Mouse (Mus musculus) hindbrain, embryonic 14.5 days (tissue): Measurements from ENCODE around the gene Muc5b. TPM values are rescaled to one million over a fixed set of nuclear protein-coding genes. Genes with fewer than 3 reads are reported as not detected.

ENCODE experiments used
- ATAC-seq: fragments of 200-750 bp; cut with Nextera tagmentation; 2 replicates; pipeline ENCODE4 v1.8.0; 2017; ENCODE audit warnings: moderate number of reproducible peaks, mild to moderate bottlenecking, moderate TSS enrichment, moderate library complexity; ENCODE audit not compliant: low FRiP score
- DNase-seq: peaks from one replicate; pipeline ENCODE4 v3.0.0-alpha.2; 2015; ENCODE audit warnings: low spot score
- H3K27ac ChIP-seq: fragments of 300-500 bp; sonication (generic); 2 replicates; pipeline ENCODE4 v1.5.1; 2014; ENCODE audit warnings: mild to moderate bottlenecking, moderate library complexity
- H3K27me3 ChIP-seq: fragments of 300-500 bp; sonication (generic); 2 replicates; pipeline ENCODE4 v1.6.1; 2014; ENCODE audit warnings: mild to moderate bottlenecking, low read length, mixed read lengths; ENCODE audit not compliant: control insufficient read depth, insufficient read depth
- H3K36me3 ChIP-seq: fragments of 300-500 bp; sonication (generic); replicated peaks from 2 replicates; pipeline ENCODE4 v1.6.1; 2014; ENCODE audit not compliant: control insufficient read depth, insufficient read depth
- H3K4me1 ChIP-seq: fragments of 300-500 bp; sonication (generic); replicated peaks from 2 replicates; pipeline ENCODE4 v1.6.1; 2014; ENCODE audit warnings: antibody characterized with exemption, low read length, mixed read lengths; ENCODE audit not compliant: control insufficient read depth, insufficient read depth
- H3K4me2 ChIP-seq: fragments of 300-500 bp; sonication (generic); replicated peaks from 2 replicates; pipeline ENCODE4 v1.6.1; 2014; ENCODE audit warnings: mild to moderate bottlenecking, moderate library complexity
- H3K4me3 ChIP-seq: fragments of 300-500 bp; sonication (generic); replicated peaks from 2 replicates; pipeline ENCODE4 v1.5.1; 2014; ENCODE audit warnings: mild to moderate bottlenecking, low read length
- H3K9ac ChIP-seq: fragments of 300-500 bp; sonication (generic); 2 replicates; pipeline ENCODE4 v1.6.1; 2014
- H3K9me3 ChIP-seq: fragments of 300-500 bp; sonication (generic); 2 replicates; pipeline ENCODE4 v1.6.1; 2016; ENCODE audit warnings: low read length; ENCODE audit not compliant: control insufficient read depth
- WGBS: fragments of 180-500 bp; shearing (Covaris S2); extraction: QIAGEN DNeasy Blood & Tissue Kit; methylation state at CpG from one replicate; pipeline ENCODE4 v1.1.7; 2014; 5-methylcytosine and 5-hydroxymethylcytosine counted together
- polyA plus RNA-seq: library from polyadenylated mRNA; unstranded; fragments of >200 nt; fragmentation: Nextera tagmentation; extraction: Ambion mirVana; gene quantifications from 2 replicates; pipeline ENCODE4 v1.2.1, GENCODE M21; 2014

Muc5b gene
- polyA plus RNA-seq, 1 experiment from 2014 or later, result 0.03 TPM

DNA sequence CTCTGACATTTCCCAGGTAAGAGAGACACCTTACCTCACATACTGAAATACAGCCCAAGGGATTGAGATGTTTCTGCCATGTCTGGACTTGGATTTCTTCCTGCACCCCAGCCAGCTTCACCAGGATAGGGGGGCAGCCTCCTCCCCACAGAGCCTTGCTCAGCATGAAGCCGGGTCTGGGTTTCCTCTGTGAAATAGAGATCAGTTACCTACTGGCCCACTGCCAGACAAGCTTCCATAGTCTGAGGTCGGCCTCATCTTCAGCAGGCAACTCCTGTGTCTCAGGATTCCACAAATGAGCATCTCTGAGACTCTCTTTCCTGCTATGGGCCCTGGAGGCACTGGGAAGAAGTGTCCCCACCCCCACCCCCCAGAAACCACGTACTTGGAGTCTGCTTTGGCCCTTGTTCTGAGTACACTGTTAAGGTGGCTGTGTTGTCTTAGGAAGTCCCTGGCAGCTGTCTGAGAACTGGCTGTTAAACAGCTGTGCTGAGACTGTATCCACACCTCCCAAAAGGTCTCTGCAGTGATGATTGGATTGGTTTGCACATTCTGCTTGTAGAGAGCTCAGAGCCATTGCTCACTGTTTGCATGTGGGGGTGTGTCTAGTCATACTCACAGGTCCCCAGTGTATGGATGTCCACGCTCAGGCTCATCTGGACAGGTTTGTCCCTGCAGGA lies 16.1 kb upstream of the Muc5b start:
- DNase-seq, result no peak
- ATAC-seq, result no peak
- no peak overlapping the region for H3K4me2 ChIP-seq
- no peaks in the 10 kb centered on the region for H3K9me3 ChIP-seq
- H3K36me3 ChIP-seq, result no peaks in the 10 kb centered on the region
- no peak overlapping the region for H3K27ac ChIP-seq
- WGBS, result 60% methylated on average over 4 of the region's 4 CpGs
- H3K4me3 ChIP-seq, result no peak overlapping the region
- no peaks in the 10 kb centered on the region for H3K27me3 ChIP-seq
- H3K4me1 ChIP-seq, result no peaks in the 10 kb centered on the region
- no peak overlapping the region for H3K9ac ChIP-seq

GRCm38 (mm10) chr7:141823699-141824098 lies 15.2 kb upstream of the Muc5b start:
- Histone ChIP-seq H3K9ac (no peak overlapping the region), H3K27me3 (no peaks in the 10 kb centered on the region), H3K4me2 (no peak overlapping the region), H3K4me1 (no peaks in the 10 kb centered on the region), H3K9me3 (no peaks in the 10 kb centered on the region), H3K4me3 (no peak overlapping the region), H3K27ac (no peak overlapping the region), H3K36me3 (no peaks in the 10 kb centered on the region)
- ATAC-seq (no peak), DNase-seq (no peak)
- WGBS, result 88% methylated on average over 6 of the region's 6 CpGs

DNA sequence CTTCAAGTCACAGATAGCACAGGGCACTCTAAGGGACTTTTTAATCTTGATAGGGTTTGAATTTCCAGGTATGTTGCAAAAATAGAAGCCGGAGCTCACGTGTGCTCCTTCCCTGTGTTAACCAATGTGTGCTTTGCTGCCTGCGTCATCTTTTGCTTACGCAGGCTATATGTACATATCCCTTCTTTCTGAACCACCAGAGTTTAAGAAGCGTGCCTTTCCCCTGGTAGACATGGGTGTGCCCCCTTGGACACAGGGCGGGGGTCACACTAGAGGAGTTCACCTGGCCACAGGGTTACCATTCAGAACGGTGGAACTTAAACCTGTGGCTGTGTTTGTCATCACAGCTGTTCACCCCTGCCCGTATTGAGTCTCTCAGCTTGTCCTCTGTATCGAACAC lies 14.5 kb upstream of the Muc5b start:
- Histone ChIP-seq H3K4me1 (no peaks in the 10 kb centered on the region), H3K4me3 (no peak overlapping the region), H3K9me3 (no peaks in the 10 kb centered on the region), H3K27ac (no peak overlapping the region), H3K4me2 (no peak overlapping the region), H3K9ac (no peak overlapping the region), H3K36me3 (no peaks in the 10 kb centered on the region), H3K27me3 (no peaks in the 10 kb centered on the region)
- no peak for DNase-seq
- ATAC-seq, result no peak
- 93% methylated on average over 9 of the region's 9 CpGs for WGBS

DNA sequence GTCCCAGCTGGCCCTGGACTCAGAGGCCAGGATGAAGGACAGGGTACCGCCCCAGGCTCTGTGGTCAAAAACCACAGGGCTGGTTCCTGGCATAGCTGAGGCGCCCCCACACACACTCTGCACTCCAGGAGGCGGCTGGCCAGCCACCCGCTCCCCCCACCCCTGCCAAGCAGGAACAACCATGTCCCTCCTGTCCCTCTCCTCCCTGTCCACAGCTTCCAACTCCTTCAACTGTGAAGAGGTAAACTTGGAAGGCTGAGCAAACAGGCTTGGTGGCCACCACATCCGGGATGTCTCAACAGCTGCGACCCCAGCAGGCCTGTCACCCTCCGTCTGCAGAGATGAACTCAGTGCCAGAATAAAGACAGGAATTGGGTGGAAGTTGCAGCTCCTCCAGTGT lies 2.9 kb upstream of the Muc5b start:
- no peak for ATAC-seq
- Histone ChIP-seq H3K27me3 (no peaks in the 10 kb centered on the region), H3K4me1 (no peaks in the 10 kb centered on the region), H3K4me2 (no peak overlapping the region), H3K27ac (no peak overlapping the region), H3K36me3 (no peaks in the 10 kb centered on the region), H3K9me3 (no peaks in the 10 kb centered on the region), H3K9ac (no peak overlapping the region), H3K4me3 (no peak overlapping the region)
- WGBS, result 80% methylated on average over 7 of the region's 7 CpGs
- DNase-seq, result no peak

DNA sequence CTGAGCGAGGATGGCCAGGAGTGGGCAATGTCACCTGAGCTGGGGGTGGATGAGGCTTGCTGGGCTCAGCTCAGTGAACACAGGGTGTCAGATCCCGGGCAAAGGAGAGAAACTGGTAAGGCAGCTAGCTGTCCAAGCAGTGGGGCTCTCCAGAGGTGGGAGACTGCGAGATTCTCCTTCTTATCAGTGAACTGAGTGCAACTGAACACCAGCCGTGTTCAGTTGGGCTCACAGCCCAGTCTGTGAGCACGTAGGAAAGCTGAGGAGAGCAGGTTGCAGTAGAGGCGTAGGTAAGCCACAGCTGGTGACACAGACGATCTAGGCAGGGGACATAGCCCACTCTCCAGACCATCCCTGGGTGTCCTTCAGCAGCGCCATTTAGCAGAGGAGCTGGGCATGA lies 2.4 kb upstream of the Muc5b start:
- H3K9ac ChIP-seq, result no peak overlapping the region
- no peak for DNase-seq
- 82% methylated on average over 8 of the region's 8 CpGs for WGBS
- no peaks in the 10 kb centered on the region for H3K36me3 ChIP-seq
- no peaks in the 10 kb centered on the region for H3K27me3 ChIP-seq
- no peaks in the 10 kb centered on the region for H3K9me3 ChIP-seq
- no peak overlapping the region for H3K4me2 ChIP-seq
- H3K4me3 ChIP-seq, result no peak overlapping the region
- ATAC-seq, result no peak
- no peaks in the 10 kb centered on the region for H3K4me1 ChIP-seq
- H3K27ac ChIP-seq, result no peak overlapping the region

GRCm38 (mm10) chr7:141840354-141840753 lies 1.5 kb downstream of the Muc5b start:
- Histone ChIP-seq H3K4me2 (no peak overlapping the region), H3K4me3 (no peak overlapping the region), H3K27me3 (no peaks in the 10 kb centered on the region), H3K9me3 (no peaks in the 10 kb centered on the region), H3K36me3 (no peaks in the 10 kb centered on the region), H3K9ac (no peak overlapping the region), H3K4me1 (no peaks in the 10 kb centered on the region), H3K27ac (no peak overlapping the region)
- no peak for DNase-seq
- no peak for ATAC-seq
- WGBS, result 91% methylated on average over 10 of the region's 10 CpGs

GRCm38 (mm10) chr7:141861046-141861445 lies 22.2 kb downstream of the Muc5b start:
- Histone ChIP-seq H3K9ac (no peak overlapping the region), H3K4me2 (no peak overlapping the region), H3K4me1 (no peaks in the 10 kb centered on the region), H3K27me3 (no peaks in the 10 kb centered on the region), H3K36me3 (no peaks in the 10 kb centered on the region), H3K9me3 (no peaks in the 10 kb centered on the region), H3K27ac (no peak overlapping the region), H3K4me3 (no peak overlapping the region)
- 82% methylated on average over 4 of the region's 4 CpGs for WGBS
- ATAC-seq, result no peak
- no peak for DNase-seq

DNA sequence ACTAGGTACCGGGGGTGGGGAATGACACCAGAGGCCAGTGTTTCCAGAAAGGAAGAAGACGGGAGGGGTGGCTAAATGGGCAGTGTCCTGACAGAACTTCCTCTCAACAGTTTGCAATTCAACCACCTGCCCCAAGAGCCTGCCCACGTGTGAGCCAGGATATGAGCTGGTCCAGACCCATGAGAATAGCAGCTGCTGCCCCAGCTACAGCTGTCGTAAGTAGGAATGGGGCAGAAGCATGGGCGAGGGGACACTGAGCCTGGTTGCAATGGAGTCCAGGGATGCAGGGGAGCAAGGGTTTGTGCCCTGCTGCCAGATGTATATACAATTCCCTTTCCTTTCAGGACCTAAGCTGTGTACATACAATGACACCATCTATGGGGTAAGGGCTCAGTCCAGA lies 30.8 kb downstream of the Muc5b start:
- no peaks in the 10 kb centered on the region for H3K27me3 ChIP-seq
- H3K4me3 ChIP-seq, result no peak overlapping the region
- DNase-seq (no peak), ATAC-seq (no peak)
- H3K4me2 ChIP-seq, result no peak overlapping the region
- H3K9ac ChIP-seq, result no peak overlapping the region
- H3K36me3 ChIP-seq, result peaks cover 28% of the 10 kb centered on the region
- no peaks in the 10 kb centered on the region for H3K9me3 ChIP-seq
- no peaks in the 10 kb centered on the region for H3K4me1 ChIP-seq
- WGBS, result 75% methylated on average over 5 of the region's 5 CpGs
- H3K27ac ChIP-seq, result no peak overlapping the region

GRCm38 (mm10) chr7:141870553-141870952 lies 31.7 kb downstream of the Muc5b start:
- Histone ChIP-seq H3K27ac (no peak overlapping the region), H3K27me3 (no peaks in the 10 kb centered on the region), H3K36me3 (peaks cover 35% of the 10 kb centered on the region), H3K9me3 (no peaks in the 10 kb centered on the region), H3K4me2 (no peak overlapping the region), H3K4me3 (no peak overlapping the region), H3K9ac (no peak overlapping the region), H3K4me1 (no peaks in the 10 kb centered on the region)
- 77% methylated on average over 5 of the region's 5 CpGs for WGBS
- DNase-seq (no peak), ATAC-seq (no peak)

DNA sequence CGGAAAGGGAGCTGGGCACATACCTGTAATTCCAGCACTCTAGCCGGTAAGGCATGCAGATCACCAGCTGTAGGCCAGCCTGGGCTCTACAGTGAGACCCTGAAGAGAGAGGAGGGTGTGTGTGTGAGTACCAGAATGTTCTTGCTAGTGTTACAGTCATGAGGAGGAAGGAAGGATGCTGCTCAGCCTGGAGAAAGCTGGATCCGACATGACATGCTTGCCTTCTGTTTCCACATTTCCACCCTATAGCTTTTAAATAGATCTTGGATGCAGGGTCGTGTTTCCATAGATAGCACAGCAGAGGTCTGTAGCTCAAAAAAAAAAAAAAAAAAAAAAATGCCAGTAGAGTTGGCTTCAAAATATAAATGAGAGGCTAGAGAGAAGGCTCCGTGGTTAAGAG lies 36.0 kb downstream of the Muc5b start:
- Histone ChIP-seq H3K4me2 (no peak overlapping the region), H3K27ac (no peak overlapping the region), H3K36me3 (peaks cover 63% of the 10 kb centered on the region), H3K4me3 (no peak overlapping the region), H3K9ac (no peak overlapping the region), H3K27me3 (no peaks in the 10 kb centered on the region), H3K9me3 (no peaks in the 10 kb centered on the region), H3K4me1 (no peaks in the 10 kb centered on the region)
- ATAC-seq, result no peak
- WGBS, result 93% methylated on average over 5 of the region's 5 CpGs
- DNase-seq, result no peak
